Mouse (Mus musculus) cerebellum, adult 2 months (tissue): ENCODE results near the gene Dip2a.

Experiments used
- CTCF ChIP-seq: fragments of 200-500 bp; IDR thresholded peaks from 2 replicates; pipeline ENCODE4 v1.5.1; 2011; ENCODE audit warnings: low read depth, mild to moderate bottlenecking, control low read depth, low read length, moderate library complexity, borderline replicate concordance; ENCODE audit not compliant: insufficient read depth
- POLR2A ChIP-seq: fragments of 200-500 bp; IDR thresholded peaks from 2 replicates; pipeline ENCODE4 v1.6.1; 2011; ENCODE audit warnings: low read length, control low read depth, borderline replicate concordance; ENCODE audit not compliant: insufficient read depth

- TF ChIP-seq CTCF = no peak
- no peak for TF ChIP-seq POLR2A
Observed at GRCm38 (mm10) chr10:76345540-76345902, 430 bp upstream of the Dip2a start.
